Mouse (Mus musculus) erythroblast, embryonic 14.5 days (primary cell): ENCODE results near the gene Eif5a.

Experiments
- GATA1 ChIP-seq: IDR thresholded peaks from 2 replicates; pipeline ENCODE4 v1.6.1; 2012; ENCODE audit warnings: low read length, inconsistent platforms, mixed read lengths
- TAL1 ChIP-seq: IDR thresholded peaks from 3 replicates; pipeline ENCODE4 v1.6.1; 2012; ENCODE audit warnings: low read length, inconsistent platforms, mixed read lengths

DNA sequence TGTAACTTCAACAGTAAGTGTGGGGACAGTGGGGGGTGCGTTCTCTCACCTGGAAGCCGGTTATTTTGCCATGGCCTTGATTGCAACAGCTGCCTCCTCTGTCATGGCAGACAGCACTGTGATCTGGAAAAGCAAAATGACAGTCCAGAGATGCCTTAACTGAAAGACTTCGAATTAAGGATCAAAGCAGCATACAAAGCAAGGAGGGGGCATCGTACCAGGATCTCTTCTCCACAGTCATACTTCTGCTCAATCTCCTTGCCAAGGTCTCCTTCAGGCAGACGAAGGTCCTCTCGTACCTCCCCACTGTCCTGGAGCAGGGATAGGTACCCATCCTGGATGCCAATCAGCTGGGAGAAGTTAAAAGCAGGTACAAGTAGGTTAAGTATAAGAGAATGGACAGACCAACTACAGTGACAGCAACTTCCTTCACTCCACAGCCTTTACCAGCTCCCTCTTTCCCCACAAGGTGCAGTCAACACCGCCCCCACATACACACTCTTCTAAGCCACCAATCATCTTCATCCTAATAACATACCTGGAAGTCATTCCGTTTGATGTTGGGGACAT lies 4.3 kb downstream of the Eif5a start:
- TF ChIP-seq TAL1 (no peak), GATA1 (no peak)
